Mouse (Mus musculus): ENCODE measurements at regions not wholly inside any gene's neighbourhood (a gene's known extent, or its start where the extent isn't known, plus 50 kb on each side); places are given as distances from the start of the nearest gene placed in this dataset.

DNA sequence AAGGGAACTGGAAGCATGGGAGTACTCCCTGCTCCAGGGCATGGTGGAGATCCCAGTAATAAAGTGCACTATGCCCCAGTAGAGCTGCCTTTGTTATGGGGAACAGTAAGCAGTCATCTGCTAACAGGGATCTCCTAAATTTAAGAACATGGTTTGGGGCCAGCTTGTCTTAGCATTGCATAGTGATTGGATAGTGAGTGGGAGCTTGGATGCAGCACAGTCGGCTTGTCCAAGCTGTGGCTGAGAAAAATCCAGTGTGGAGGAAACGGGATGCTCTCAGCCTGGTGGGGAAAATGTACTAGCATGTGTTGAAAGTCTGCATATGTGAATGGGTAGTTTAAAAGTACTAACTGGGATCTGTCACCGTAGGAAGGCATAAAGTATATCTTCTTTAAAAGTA, 326.6 kb upstream of the Apob start:
- no peak for DNase-seq (ENCODE audit: extremely low read depth, low read depth, low spot score)

DNA sequence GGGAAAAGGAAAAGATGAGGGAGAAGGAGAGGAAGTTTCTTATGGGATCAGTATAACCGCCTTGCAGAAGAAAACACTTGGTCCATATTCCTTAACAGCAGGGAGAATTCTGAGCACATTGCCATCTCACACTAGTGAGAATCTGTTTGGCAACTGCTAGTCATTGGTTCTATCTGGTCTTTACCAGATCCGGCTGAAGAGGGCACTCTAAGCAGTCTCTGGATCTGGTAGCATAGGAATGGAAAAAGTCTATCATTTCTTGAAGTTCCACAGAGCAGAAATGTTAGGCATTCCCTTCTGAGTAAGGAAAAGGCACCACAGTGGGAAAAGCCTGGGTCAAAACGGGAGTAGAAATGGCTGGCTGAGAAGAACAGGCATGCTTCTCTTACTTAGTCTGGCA, 315.4 kb upstream of the Apob start:
- DNase-seq (ENCODE audit: extremely low read depth, low read depth, low spot score), result no peak

DNA sequence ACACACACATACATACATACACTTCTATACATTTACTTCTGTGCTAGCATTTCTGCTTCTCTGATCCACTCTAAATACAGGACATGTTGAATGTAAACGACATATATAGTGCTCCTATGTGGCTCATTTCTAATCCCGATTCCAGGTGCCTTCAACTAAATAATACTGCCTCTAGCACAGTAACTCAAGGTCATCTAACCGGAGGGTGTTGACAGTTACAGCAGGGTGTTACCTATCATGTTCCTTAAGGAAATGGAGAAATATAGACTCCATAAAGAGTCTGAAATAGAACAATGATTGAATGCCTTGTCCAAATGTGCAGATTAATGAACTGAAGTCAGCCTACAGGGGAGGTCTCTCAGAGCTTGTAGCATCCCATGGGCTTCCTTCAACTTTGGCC, 307.3 kb upstream of the Apob start:
- DNase-seq (ENCODE audit: extremely low read depth, low read depth, low spot score), result no peak

GRCm38 (mm10) chr12:7670561-7670960, 306.9 kb upstream of the Apob start:
- no peak for DNase-seq (ENCODE audit: extremely low read depth, low read depth, low spot score)

GRCm38 (mm10) chr12:7691996-7692395, 285.5 kb upstream of the Apob start:
- no peak for DNase-seq (ENCODE audit: extremely low read depth, low read depth, low spot score)

DNA sequence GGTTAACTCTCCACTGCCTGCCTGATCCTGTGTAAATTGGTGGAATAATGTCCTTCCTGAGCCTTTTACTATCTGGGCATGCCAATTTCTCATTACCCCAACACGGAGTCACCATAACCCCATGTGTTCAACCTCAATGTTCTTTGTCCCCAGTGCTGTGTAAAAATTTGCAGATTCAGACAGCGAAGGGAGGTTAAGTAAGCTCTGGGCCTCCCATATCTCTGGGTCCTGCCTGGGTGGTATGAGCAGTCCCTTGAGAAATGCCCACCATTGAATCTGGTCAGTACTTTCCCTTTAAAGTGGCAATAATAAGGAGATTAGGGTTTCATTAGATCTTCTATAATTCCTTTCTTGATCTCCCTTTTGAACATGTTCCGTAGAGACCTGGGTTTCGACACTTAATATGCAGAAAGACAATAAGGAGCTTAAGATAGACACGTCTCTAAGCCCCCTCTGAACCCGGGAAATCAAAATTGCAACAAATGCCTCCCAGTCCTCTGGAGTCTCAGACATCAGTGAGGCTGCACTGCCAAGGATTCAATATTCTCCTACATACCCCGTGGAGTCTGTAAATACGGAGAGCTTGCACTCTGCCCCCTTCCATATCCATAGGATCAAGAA, 279.0 kb upstream of the Apob start:
- DNase-seq (ENCODE audit: extremely low read depth, low read depth, low spot score), result no peak

GRCm38 (mm10) chr12:7709102-7709501, 268.3 kb upstream of the Apob start:
- DNase-seq (ENCODE audit: extremely low read depth, low read depth, low spot score), result no peak

- no peak for DNase-seq (ENCODE audit: extremely low read depth, low read depth, low spot score)
Measured at GRCm38 (mm10) chr12:7709872-7710271, 267.6 kb upstream of the Apob start.

DNA sequence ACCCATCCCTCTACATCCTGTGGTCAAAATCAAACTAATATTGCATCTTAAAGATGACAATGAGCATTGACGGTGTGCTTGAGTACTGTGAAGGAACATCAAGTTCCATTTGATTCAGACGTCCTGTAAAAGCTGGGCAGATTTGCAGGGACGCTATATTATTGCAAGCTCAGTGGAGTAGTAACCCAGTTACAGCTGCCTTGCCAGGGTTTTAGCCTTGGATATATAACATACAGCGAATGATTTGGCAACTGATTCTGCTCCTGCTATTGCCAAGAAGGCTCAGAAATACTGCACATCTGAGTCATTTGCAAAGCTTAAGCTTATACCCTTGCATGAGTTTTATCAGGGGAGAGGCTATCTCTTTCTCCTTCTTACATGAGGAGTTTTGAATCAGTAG, 262.4 kb upstream of the Apob start:
- no peak for DNase-seq (ENCODE audit: extremely low read depth, low read depth, low spot score)

GRCm38 (mm10) chr12:7718556-7718955, 258.9 kb upstream of the Apob start:
- no peak for DNase-seq (ENCODE audit: extremely low read depth, low read depth, low spot score)

GRCm38 (mm10) chr12:7719080-7719479, 258.4 kb upstream of the Apob start:
- no peak for DNase-seq (ENCODE audit: extremely low read depth, low read depth, low spot score)

DNA sequence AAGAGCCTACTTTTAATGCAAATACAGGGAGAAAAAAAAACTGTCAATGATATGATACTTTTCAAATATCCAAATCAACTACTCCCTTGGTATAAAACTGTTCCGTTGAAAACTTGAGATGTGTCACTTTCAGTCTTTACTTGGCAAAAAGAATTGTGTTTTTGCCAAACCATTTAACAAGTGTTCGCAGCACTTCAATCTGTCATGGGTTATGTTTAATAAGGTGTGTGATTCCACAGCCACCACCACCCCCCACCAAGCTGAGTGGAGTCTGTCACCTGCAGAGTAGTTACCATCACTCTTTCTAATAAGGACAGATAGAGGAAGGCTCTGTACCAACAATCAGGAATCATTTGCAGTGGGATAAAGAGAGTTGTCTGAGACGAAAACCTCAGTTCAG, 252.5 kb upstream of the Apob start:
- DNase-seq (ENCODE audit: extremely low read depth, low read depth, low spot score), result no peak

- DNase-seq (ENCODE audit: extremely low read depth, low read depth, low spot score), result no peak
Measured at GRCm38 (mm10) chr12:7738020-7738419, 239.4 kb upstream of the Apob start.

- DNase-seq (ENCODE audit: extremely low read depth, low read depth, low spot score), result no peak
Measured at GRCm38 (mm10) chr12:7738629-7739351, 238.7 kb upstream of the Apob start.

DNA sequence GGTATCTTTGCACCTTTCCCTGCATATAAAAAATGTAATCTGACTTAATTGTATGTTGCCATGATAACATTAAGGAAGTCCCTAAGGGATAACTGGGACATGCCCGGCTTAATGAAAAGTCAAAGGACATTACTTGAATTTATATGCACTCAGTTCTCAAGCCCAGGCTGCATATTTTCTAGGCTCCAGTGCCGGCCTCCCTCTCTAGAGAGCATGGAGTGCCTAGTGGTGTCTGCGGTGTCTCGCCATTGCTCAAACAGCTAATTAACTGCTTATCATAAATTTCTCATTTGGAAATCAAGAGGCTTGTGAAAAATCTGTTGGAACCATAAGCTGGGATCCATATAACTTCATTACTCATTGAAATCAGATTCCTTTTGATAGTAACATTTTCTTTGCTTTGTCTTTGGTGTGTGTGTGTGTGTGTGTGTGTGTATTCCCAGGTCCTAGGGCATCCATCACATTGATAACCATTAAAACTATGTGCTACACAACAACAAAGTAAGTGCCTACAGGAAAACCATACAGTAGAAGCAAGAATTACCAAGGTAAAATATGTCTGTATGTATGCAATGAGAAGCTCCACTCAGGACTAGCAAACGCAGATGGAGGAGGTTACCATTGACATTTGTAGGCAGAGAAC, 238.0 kb upstream of the Apob start:
- DNase-seq (ENCODE audit: extremely low read depth, low read depth, low spot score), result no peak

DNA sequence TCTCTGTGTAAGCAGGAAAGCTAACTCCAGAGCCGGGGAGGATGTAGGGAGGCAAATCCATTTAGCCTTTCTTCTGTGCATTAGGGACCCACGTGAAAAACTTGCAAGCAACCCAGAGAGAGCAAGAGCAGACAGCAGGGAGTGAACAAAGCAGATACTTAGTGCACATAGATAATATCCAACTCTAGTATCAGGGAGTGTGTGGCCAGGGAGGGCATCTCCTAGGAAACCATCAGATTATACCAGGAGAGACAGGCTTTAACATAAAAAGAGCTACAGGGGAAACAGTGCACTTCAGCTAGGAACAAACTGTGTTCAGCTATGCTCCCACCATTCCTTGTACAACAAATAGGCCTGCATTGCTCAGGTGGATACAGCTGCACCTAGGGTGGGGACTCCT, 230.7 kb upstream of the Apob start:
- no peak for DNase-seq (ENCODE audit: extremely low read depth, low read depth, low spot score)

DNA sequence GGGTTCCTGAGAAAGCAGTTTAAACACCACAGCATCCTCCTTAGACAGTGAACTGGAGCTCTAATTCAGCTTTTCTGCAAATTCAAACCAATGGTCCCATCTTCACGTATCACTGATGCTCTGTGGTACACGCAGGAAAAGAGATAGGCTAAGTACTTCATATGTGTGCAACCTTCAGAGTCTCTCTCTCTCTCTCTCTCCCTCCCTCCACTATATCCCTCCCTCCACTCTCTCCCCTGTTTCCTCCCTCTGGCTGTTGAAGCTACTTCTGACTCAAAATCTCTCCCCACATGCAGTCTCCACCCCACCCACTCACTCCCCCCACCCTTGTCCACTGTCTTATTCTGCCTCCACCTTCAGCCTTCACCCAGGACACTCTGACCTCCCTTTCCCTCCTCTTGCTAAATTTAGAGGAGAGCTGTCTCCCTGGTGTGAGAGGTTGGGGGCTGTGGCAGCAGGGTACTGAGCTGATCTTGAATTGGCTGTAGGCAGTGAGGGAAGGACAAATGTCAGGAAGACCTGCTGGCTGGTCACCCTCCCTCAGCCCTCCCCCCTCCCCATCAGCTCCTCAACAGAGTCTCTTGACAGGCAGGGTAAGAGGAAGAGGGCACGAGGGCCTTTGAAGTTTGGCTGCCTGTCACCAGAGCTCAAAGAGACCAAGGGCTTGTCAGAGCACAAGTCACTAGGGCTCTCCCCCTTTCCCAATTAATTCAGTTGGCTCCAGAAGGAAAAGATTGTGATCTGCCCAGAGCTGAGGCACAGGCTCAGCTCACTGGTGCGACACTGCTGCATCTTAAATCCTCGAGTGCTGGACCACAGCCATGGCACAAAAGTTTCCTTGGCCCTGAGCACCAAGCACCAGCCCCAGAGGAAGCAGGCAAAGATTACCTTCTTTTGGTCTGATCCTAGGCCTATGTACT, 227.9 kb upstream of the Apob start:
- no peak for DNase-seq (ENCODE audit: extremely low read depth, low read depth, low spot score)

- no peak for DNase-seq (ENCODE audit: extremely low read depth, low read depth, low spot score)
Measured at GRCm38 (mm10) chr12:7754861-7755260, 222.6 kb upstream of the Apob start.

GRCm38 (mm10) chr12:7764795-7765697, 212.4 kb upstream of the Apob start:
- DNase-seq (ENCODE audit: extremely low read depth, low read depth, low spot score), result no peak

- DNase-seq (ENCODE audit: extremely low read depth, low read depth, low spot score), result no peak
Measured at GRCm38 (mm10) chr12:7774127-7774526, 203.3 kb upstream of the Apob start.
